Mouse (Mus musculus) gastrocnemius, adult 2 months (tissue): ENCODE measurements at regions not wholly inside any gene's neighbourhood (a gene's known extent, or its start where the extent isn't known, plus 50 kb on each side); places are given as distances from the start of the nearest gene placed in this dataset.

ENCODE experiments used
- DNase-seq: peaks from one replicate; pipeline ENCODE4 v3.0.0; 2022
- H3K27ac ChIP-seq: fragments of 200-600 bp; 2 replicates; pipeline ENCODE4 v1.8.1; 2022; ENCODE audit warnings: mild to moderate bottlenecking
- H3K4me3 ChIP-seq: fragments of 200-600 bp; 2 replicates; pipeline ENCODE4 v1.8.1; 2022; ENCODE audit warnings: mild to moderate bottlenecking, moderate library complexity
- CTCF ChIP-seq: fragments of 200-600 bp; IDR thresholded peaks from 2 replicates; pipeline ENCODE4 v1.8.1; 2022; ENCODE audit warnings: antibody characterized with exemption, mild to moderate bottlenecking, moderate library complexity
- intact Hi-C: fragments of 180-260 bp; cut with DNase I; formaldehyde crosslinking; loops from one replicate; pipeline ENCODE4 v1.15.1; 2025

GRCm38 (mm10) chr17:62546286-62546685 is 334.8 kb downstream of the Efna5 start:
- no peak for DNase-seq
- Histone ChIP-seq H3K4me3 (no peak overlapping the region), H3K27ac (no peak overlapping the region)
- intact Hi-C loops, result no loop called here
- no peak for TF ChIP-seq CTCF

GRCm38 (mm10) chr17:62545330-62545729 is 335.8 kb downstream of the Efna5 start:
- DNase-seq, result no peak

GRCm38 (mm10) chr17:62543056-62543975 is 337.8 kb downstream of the Efna5 start:
- DNase-seq, result no peak
- no peak overlapping the region for H3K4me3 ChIP-seq
- H3K27ac ChIP-seq, result no peak overlapping the region
- intact Hi-C loops, result no loop called here
- TF ChIP-seq CTCF, result no peak

More at GRCm38 (mm10) chr17:62545330-62545729, 335.8 kb downstream of the Efna5 start:
- Histone ChIP-seq H3K27ac (no peak overlapping the region; the same call in 1 of the 2 replicates), H3K4me3 (no peak overlapping the region)
- no peak for TF ChIP-seq CTCF
- intact Hi-C loops, result no loop called here

- no peak for TF ChIP-seq CTCF
- Histone ChIP-seq H3K4me3 (no peak overlapping the region), H3K27ac (no peak overlapping the region)
- intact Hi-C loops, result no loop called here
- DNase-seq, result no peak
These were observed 351.2 kb downstream of the Efna5 start for GRCm38 (mm10) chr17:62529911-62530310.

- Histone ChIP-seq H3K4me3 (no peak overlapping the region), H3K27ac (no peak overlapping the region)
- no peak for TF ChIP-seq CTCF
- intact Hi-C loops, result no loop called here
- DNase-seq, result no peak
These were observed 353.6 kb downstream of the Efna5 start for GRCm38 (mm10) chr17:62527556-62527955.

DNA sequence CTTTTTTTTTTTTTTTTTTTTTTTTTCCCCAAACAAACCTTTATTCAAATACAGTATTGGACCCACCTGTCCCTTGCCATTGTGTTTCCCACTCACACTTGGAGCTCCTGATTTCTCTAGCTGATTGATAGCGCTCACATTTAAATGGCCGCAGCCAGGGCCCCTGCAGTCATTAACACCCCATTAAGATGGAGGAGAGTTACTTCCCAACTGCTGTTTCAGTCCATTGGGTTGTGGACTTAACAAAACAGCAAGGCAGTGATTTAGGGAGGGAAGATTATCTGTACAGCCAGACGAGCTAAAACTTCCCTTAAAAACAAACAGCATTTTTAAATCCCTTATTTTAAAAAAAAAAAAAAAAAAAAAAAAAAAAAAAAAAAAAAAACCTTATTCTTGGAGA is 367.5 kb downstream of the Efna5 start:
- no peak overlapping the region for H3K27ac ChIP-seq
- no peak for DNase-seq
- no peak overlapping the region for H3K4me3 ChIP-seq
- intact Hi-C loops, result no loop called here
- no peak for TF ChIP-seq CTCF

GRCm38 (mm10) chr17:62510184-62510583 is 370.9 kb downstream of the Efna5 start:
- DNase-seq, result no peak
- no peak overlapping the region for H3K27ac ChIP-seq
- TF ChIP-seq CTCF, result no peak
- H3K4me3 ChIP-seq, result no peak overlapping the region
- intact Hi-C loops, result no loop called here

DNA sequence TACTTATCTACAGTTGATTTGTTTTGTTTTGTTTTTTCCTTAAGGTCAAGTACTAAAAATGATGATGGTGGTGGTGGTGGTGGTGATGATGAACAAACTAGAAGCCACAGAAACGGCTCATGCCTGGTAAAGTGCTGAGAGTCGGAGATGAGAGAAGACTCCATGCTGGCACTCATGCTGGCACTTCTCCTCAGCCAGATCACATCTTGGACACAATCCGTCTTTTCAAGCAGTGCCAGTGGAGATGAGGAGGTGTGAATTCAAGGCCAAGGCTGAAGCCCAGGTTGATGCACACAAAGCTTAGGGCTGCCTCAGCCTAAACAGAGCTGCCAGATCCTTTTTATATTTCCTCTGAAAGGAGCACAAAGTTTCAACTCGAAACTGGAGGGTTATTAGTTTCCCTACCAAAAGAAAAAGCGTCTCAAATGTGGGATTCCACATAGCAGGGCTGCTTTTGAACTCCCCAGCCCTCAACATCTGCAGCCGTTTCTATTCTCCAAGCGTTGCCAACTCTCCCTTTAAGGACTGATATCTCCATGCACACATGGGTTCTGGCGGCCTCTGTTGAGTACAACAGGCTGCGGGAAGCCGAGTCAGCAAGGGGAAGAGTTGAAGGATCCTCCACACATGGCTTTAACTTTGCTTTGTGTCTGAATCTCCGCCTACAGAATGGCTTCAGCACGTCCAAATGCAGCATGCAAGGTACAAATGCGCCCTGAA is 373.2 kb downstream of the Efna5 start:
- H3K4me3 ChIP-seq, result no peak overlapping the region
- intact Hi-C loops, result no loop called here
- no peak for TF ChIP-seq CTCF
- DNase-seq, result no peak
- no peak overlapping the region for H3K27ac ChIP-seq

GRCm38 (mm10) chr17:62504691-62505090 is 376.4 kb downstream of the Efna5 start:
- intact Hi-C loops, result no loop called here
- no peak for DNase-seq
- H3K4me3 ChIP-seq, result no peak overlapping the region
- TF ChIP-seq CTCF, result no peak
- H3K27ac ChIP-seq, result no peak overlapping the region

DNA sequence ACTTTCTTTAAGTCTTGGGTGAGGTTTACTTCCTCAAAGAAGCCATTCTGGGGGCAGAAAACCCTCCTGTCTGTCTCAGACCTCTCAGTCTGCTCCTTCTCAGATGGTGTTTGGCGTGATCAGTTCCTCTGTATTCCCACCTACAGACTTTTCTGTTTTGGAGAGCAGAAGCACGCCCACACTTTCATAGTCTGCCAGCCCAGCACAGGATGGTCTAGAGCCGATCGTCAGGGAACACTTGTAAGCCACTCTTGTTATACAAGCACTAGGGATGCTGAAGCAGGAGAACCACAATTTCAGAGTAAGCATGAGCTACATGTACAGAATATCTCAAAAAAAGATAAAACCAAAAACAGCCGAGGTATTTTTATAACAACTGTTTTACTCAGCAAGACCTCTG is 410.4 kb downstream of the Efna5 start:
- Histone ChIP-seq H3K27ac (no peak overlapping the region), H3K4me3 (no peak overlapping the region)
- no peak for DNase-seq
- TF ChIP-seq CTCF, result no peak
- intact Hi-C loops, result no loop called here

- TF ChIP-seq CTCF, result no peak
- no peak overlapping the region for H3K27ac ChIP-seq
- DNase-seq, result no peak
- intact Hi-C loops, result no loop called here
- H3K4me3 ChIP-seq, result no peak overlapping the region
These were observed 411.8 kb downstream of the Efna5 start for GRCm38 (mm10) chr17:62469367-62469766.

GRCm38 (mm10) chr17:62468859-62469258 is 412.3 kb downstream of the Efna5 start:
- Histone ChIP-seq H3K4me3 (no peak overlapping the region), H3K27ac (no peak overlapping the region)
- no peak for TF ChIP-seq CTCF
- intact Hi-C loops, result no loop called here
- no peak for DNase-seq

DNA sequence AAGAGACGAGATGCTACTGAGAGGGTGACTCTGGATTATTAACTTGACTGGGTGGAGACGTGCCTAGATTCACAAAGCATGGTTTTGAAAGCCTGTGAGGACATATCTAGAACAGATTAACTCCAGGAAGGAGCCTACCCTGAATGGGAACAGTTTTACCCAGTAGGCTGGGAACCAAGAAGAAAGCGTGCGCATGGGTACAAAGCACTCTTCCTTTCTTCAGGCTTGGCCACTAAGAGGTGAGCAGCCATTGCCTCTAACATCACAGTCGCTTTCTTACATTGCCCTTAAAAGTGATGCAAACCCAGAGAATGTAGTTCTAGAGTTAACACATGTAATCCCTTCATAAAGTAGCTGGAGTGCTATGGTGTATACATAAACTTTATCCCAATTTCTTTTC is 414.0 kb downstream of the Efna5 start:
- DNase-seq, result no peak
- Histone ChIP-seq H3K27ac (no peak overlapping the region), H3K4me3 (no peak overlapping the region)
- intact Hi-C loops, result no loop called here
- TF ChIP-seq CTCF, result no peak
